Mouse (Mus musculus) liver, embryonic 14.5 days (tissue): ENCODE measurements around the gene Armc12. TPM values are rescaled to one million over a fixed set of nuclear protein-coding genes. Genes with fewer than 3 reads are reported as not detected.

Source experiments
- ATAC-seq: fragments of 200-750 bp; cut with Nextera tagmentation; 2 replicates; pipeline ENCODE4 v1.8.0; 2017; ENCODE audit warnings: moderate number of reproducible peaks, mild to moderate bottlenecking, moderate library complexity; ENCODE audit not compliant: insufficient read depth
- DNase-seq, 3 experiments: peaks; one replicate each; pipeline ENCODE4 v3.0.0-alpha.2; 2012 to 2013; ENCODE audit warnings: low read depth in 3 of 3, low spot score in 3 of 3
- H3K27ac ChIP-seq: fragments of 300-500 bp; sonication (generic); 2 replicates; pipeline ENCODE4 v1.5.1; 2014; ENCODE audit warnings: moderate library complexity, mild to moderate bottlenecking, control low read depth, inconsistent platforms
- H3K27me3 ChIP-seq: fragments of 300-500 bp; sonication (generic); 2 replicates; pipeline ENCODE4 v1.6.1; 2014; ENCODE audit warnings: mild to moderate bottlenecking, low read length, moderate library complexity; ENCODE audit not compliant: control insufficient read depth, insufficient read depth
- H3K36me3 ChIP-seq: fragments of 300-500 bp; sonication (generic); replicated peaks from 2 replicates; pipeline ENCODE4 v1.6.1; 2014; ENCODE audit warnings: low read depth; ENCODE audit not compliant: control insufficient read depth, insufficient read depth
- H3K4me1 ChIP-seq, 2 experiments: fragments of 200-500 bp in 1 of 2; fragments of 300-500 bp in 1 of 2; sonication (generic) in 1 of 2; replicated peaks; 2 replicates each; pipeline ENCODE4 v1.6.1; 2012 to 2014; ENCODE audit warnings: antibody characterized with exemption in 1 of 2, inconsistent platforms in 1 of 2, low read length in 1 of 2; ENCODE audit not compliant: control insufficient read depth in 2 of 2, insufficient read depth in 2 of 2
- H3K4me2 ChIP-seq: fragments of 300-500 bp; sonication (generic); 2 replicates; pipeline ENCODE4 v1.6.1; 2014; ENCODE audit warnings: low read depth, mild to moderate bottlenecking, control low read depth, moderate library complexity
- H3K4me3 ChIP-seq, 2 experiments: fragments of 200-500 bp in 1 of 2; fragments of 300-500 bp in 1 of 2; sonication (generic) in 1 of 2; 2 replicates each; pipeline ENCODE4 v1.5.1; 2012 to 2014; ENCODE audit warnings: low read depth in 2 of 2, low read length in 2 of 2, mild to moderate bottlenecking in 2 of 2, control low read depth in 1 of 2, inconsistent platforms in 1 of 2, moderate library complexity in 1 of 2; ENCODE audit not compliant: insufficient read depth in 1 of 2
- H3K9ac ChIP-seq: fragments of 300-500 bp; sonication (generic); replicated peaks from 2 replicates; pipeline ENCODE4 v1.6.1; 2014; ENCODE audit warnings: mild to moderate bottlenecking, control low read depth, moderate library complexity
- H3K9me3 ChIP-seq: fragments of 300-500 bp; sonication (generic); 2 replicates; pipeline ENCODE4 v1.6.1; 2016; ENCODE audit warnings: low read length, mixed read lengths; ENCODE audit not compliant: control insufficient read depth
- CTCF ChIP-seq: IDR thresholded peaks from 2 replicates; pipeline ENCODE4 v1.5.1; 2016; ENCODE audit warnings: antibody characterized with exemption, low read depth, control low read depth
- EP300 ChIP-seq: IDR thresholded peaks from 2 replicates; pipeline ENCODE4 v1.6.1; 2016; ENCODE audit warnings: antibody characterized with exemption, low read depth
- WGBS: fragments of 180-500 bp; shearing (Covaris S2); extraction: QIAGEN DNeasy Blood & Tissue Kit; methylation state at CpG from one replicate; pipeline ENCODE4 v1.1.7; 2014; ENCODE audit not compliant: insufficient replicate concordance; 5-methylcytosine and 5-hydroxymethylcytosine counted together
- polyA plus RNA-seq, 2 experiments: library from polyadenylated mRNA; depleted of rRNA in 1 of 2; stranded (reverse) in 1 of 2; unstranded in 1 of 2; fragments of >200 nt; fragmentation: Nextera tagmentation in 1 of 2; extraction: Ambion mirVana in 1 of 2; gene quantifications; 2 replicates each; pipeline versions ENCODE4 v1.2.1 to v1.2.3; 2012 to 2014

Gene Armc12
- polyA plus RNA-seq, 2 experiments = 0.03 TPM; not detected in 1

GRCm38 (mm10) chr17:28500465-28500864, 30.1 kb upstream of the Armc12 start:
- Histone ChIP-seq H3K4me1 (no peaks in the 10 kb centered on the region), H3K27me3 (no peaks in the 10 kb centered on the region), H3K9ac (no peak overlapping the region), H3K36me3 (no peaks in the 10 kb centered on the region), H3K4me3 (no peak overlapping the region), H3K9me3 (no peaks in the 10 kb centered on the region), H3K27ac (no peak overlapping the region), H3K4me2 (no peak overlapping the region)
- no peak for TF ChIP-seq CTCF
- TF ChIP-seq EP300 = no peak
- ATAC-seq (no peak), DNase-seq (no peak)
- WGBS = 37% methylated on average over 3 of the region's 3 CpGs

GRCm38 (mm10) chr17:28502196-28502821, 28.3 kb upstream of the Armc12 start:
- Histone ChIP-seq H3K4me1 (no peaks in the 10 kb centered on the region), H3K27ac (no peak overlapping the region), H3K4me3 (no peak overlapping the region), H3K9ac (no peak overlapping the region), H3K4me2 (no peak overlapping the region), H3K36me3 (no peaks in the 10 kb centered on the region), H3K9me3 (no peaks in the 10 kb centered on the region), H3K27me3 (no peaks in the 10 kb centered on the region)
- WGBS = 29% methylated on average over 7 of the region's 7 CpGs
- ATAC-seq (no peak), DNase-seq (no peak)
- TF ChIP-seq CTCF (no peak), EP300 (no peak)

GRCm38 (mm10) chr17:28504182-28504581, 26.4 kb upstream of the Armc12 start:
- Histone ChIP-seq H3K9ac (no peak overlapping the region), H3K36me3 (no peaks in the 10 kb centered on the region), H3K4me2 (no peak overlapping the region), H3K27me3 (no peaks in the 10 kb centered on the region), H3K9me3 (no peaks in the 10 kb centered on the region), H3K4me1 (no peaks in the 10 kb centered on the region; a peak in 1 of 4 replicates), H3K27ac (no peak overlapping the region), H3K4me3 (no peak overlapping the region)
- no peak for TF ChIP-seq EP300
- no peak for TF ChIP-seq CTCF
- ATAC-seq (no peak), DNase-seq (no peak)
- WGBS = 71% methylated on average over 6 of the region's 6 CpGs

- H3K9ac ChIP-seq = no peak overlapping the region
- H3K4me2 ChIP-seq = no peak overlapping the region
- DNase-seq = no peak
- no peaks in the 10 kb centered on the region for H3K36me3 ChIP-seq
- ATAC-seq = no peak
- no peak overlapping the region for H3K4me3 ChIP-seq
- H3K27ac ChIP-seq = no peak overlapping the region
- no peaks in the 10 kb centered on the region for H3K9me3 ChIP-seq
- WGBS = 80% methylated on average over 4 of the region's 4 CpGs
- TF ChIP-seq CTCF (no peak), EP300 (no peak)
- no peaks in the 10 kb centered on the region for H3K27me3 ChIP-seq
- H3K4me1 ChIP-seq = no peaks in the 10 kb centered on the region; a peak in 1 of 4 replicates
Measured at GRCm38 (mm10) chr17:28505591-28505990, 25.0 kb upstream of the Armc12 start.

- Histone ChIP-seq H3K9me3 (no peaks in the 10 kb centered on the region), H3K27ac (no peak overlapping the region), H3K9ac (no peak overlapping the region), H3K4me2 (no peak overlapping the region), H3K4me3 (no peak overlapping the region), H3K27me3 (no peaks in the 10 kb centered on the region), H3K36me3 (no peaks in the 10 kb centered on the region), H3K4me1 (peaks cover 0 to 3% of the 10 kb centered on the region in 2 experiments; a peak in 1 of 4 replicates)
- WGBS = 36% methylated on average over 5 of the region's 5 CpGs
- ATAC-seq (no peak), DNase-seq (no peak)
- TF ChIP-seq CTCF (no peak), EP300 (no peak)
Measured at GRCm38 (mm10) chr17:28506895-28507294, 23.7 kb upstream of the Armc12 start.
